Mouse (Mus musculus) embryonic facial prominence, embryonic 14.5 days (tissue): ENCODE data around the gene Khk. TPM values are rescaled to one million over a fixed set of nuclear protein-coding genes. Genes with fewer than 3 reads are reported as not detected.

ENCODE experiments used
- ATAC-seq: fragments of 200-750 bp; cut with Nextera tagmentation; 2 replicates; pipeline ENCODE4 v1.8.0; 2017; ENCODE audit warnings: low read depth, moderate number of reproducible peaks, moderate TSS enrichment
- DNase-seq: peaks from one replicate; pipeline ENCODE4 v3.0.0-alpha.2; 2015; ENCODE audit warnings: low spot score
- H3K27ac ChIP-seq: fragments of 300-500 bp; sonication (generic); replicated peaks from 2 replicates; pipeline ENCODE4 v1.5.1; 2014; ENCODE audit warnings: low read depth, mild to moderate bottlenecking, low read length, moderate library complexity
- H3K27me3 ChIP-seq: fragments of 300-500 bp; sonication (generic); replicated peaks from 2 replicates; pipeline ENCODE4 v1.6.1; 2014; ENCODE audit warnings: low read length; ENCODE audit not compliant: control insufficient read depth, insufficient read depth
- H3K36me3 ChIP-seq: fragments of 300-500 bp; sonication (generic); 2 replicates; pipeline ENCODE4 v1.6.1; 2014; ENCODE audit warnings: low read length, mixed read lengths; ENCODE audit not compliant: control insufficient read depth, insufficient read depth
- H3K4me1 ChIP-seq: fragments of 300-500 bp; sonication (generic); 2 replicates; pipeline ENCODE4 v1.6.1; 2014; ENCODE audit warnings: antibody characterized with exemption, low read length; ENCODE audit not compliant: control insufficient read depth, insufficient read depth
- H3K4me2 ChIP-seq: fragments of 300-500 bp; sonication (generic); 2 replicates; pipeline ENCODE4 v1.6.1; 2014; ENCODE audit warnings: low read depth, mild to moderate bottlenecking, low read length, moderate library complexity, mixed read lengths
- H3K4me3 ChIP-seq: fragments of 300-500 bp; sonication (generic); 2 replicates; pipeline ENCODE4 v1.5.1; 2014; ENCODE audit warnings: low read depth, mild to moderate bottlenecking, low read length
- H3K9ac ChIP-seq: fragments of 300-500 bp; sonication (generic); 2 replicates; pipeline ENCODE4 v1.6.1; 2014; ENCODE audit warnings: low read depth, mild to moderate bottlenecking, low read length, moderate library complexity, mixed read lengths
- H3K9me3 ChIP-seq: fragments of 300-500 bp; sonication (generic); 2 replicates; pipeline ENCODE4 v1.6.1; 2016; ENCODE audit warnings: low read length; ENCODE audit not compliant: control insufficient read depth
- WGBS: fragments of 180-500 bp; shearing (Covaris S2); extraction: QIAGEN DNeasy Blood & Tissue Kit; methylation state at CpG from one replicate; pipeline ENCODE4 v1.1.7; 2014; 5-methylcytosine and 5-hydroxymethylcytosine counted together
- polyA plus RNA-seq: library from polyadenylated mRNA; unstranded; fragments of >200 nt; fragmentation: Nextera tagmentation; extraction: Ambion mirVana; gene quantifications from 2 replicates; pipeline ENCODE4 v1.2.1, GENCODE M21; 2014

The Khk gene
- polyA plus RNA-seq, 1 experiment from 2014 or later = 22.1 TPM

GRCm38 (mm10) chr5:30915456-30915855 is 5.8 kb upstream of the Khk start:
- Histone ChIP-seq H3K27ac (peak overlapping the region; percentile 97), H3K4me1 (peaks cover 31% of the 10 kb centered on the region)
- ATAC-seq = no peak; the same call in 1 of the 2 replicates

GRCm38 (mm10) chr5:30915974-30916433 is 5.2 kb upstream of the Khk start:
- Histone ChIP-seq H3K27ac (peak overlapping the region; percentile 97), H3K27me3 (no peaks in the 10 kb centered on the region), H3K4me2 (peak overlapping the region; percentile 83), H3K36me3 (peaks cover 43% of the 10 kb centered on the region), H3K9me3 (no peaks in the 10 kb centered on the region), H3K4me1 (peaks cover 25% of the 10 kb centered on the region), H3K4me3 (peak overlapping the region; percentile 58), H3K9ac (peak overlapping the region; percentile 73; the same call in 1 of the 2 replicates)
- WGBS = 7% methylated on average over 7 of the region's 7 CpGs
- ATAC-seq (peak; percentile 80), DNase-seq (peak; percentile 98)

More at GRCm38 (mm10) chr5:30915456-30915855, 5.8 kb upstream of the Khk start:
- Histone ChIP-seq H3K4me3 (peak overlapping the region; percentile 58), H3K9me3 (no peaks in the 10 kb centered on the region), H3K4me2 (peak overlapping the region; percentile 83), H3K36me3 (peaks cover 37% of the 10 kb centered on the region), H3K27me3 (no peaks in the 10 kb centered on the region), H3K9ac (peak overlapping the region; percentile 73)
- DNase-seq = no peak
- 37% methylated on average over 6 of the region's 9 CpGs for WGBS

DNA sequence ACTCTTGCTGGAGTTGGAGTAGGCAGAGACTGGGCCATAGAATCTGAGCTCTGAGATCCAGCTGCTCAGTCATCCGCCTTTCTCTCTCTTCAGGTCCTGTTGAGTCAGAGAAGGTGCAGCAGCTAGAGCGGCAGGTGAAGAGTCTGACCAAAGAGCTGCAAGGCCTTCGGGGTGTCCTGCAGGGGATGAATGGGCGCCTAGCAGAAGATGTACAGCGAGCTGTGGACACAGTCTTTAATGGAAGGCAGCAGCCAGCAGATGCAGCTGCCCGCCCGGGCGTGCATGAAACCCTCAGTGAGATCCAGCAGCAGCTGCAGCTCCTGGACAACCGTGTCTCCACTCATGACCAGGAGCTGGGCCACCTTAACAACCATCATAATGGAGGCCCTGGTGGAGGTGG is 4.4 kb upstream of the Khk start:
- no peaks in the 10 kb centered on the region for H3K27me3 ChIP-seq
- no peak overlapping the region for H3K4me3 ChIP-seq
- H3K4me1 ChIP-seq = peaks cover 20% of the 10 kb centered on the region
- peaks cover 43% of the 10 kb centered on the region for H3K36me3 ChIP-seq
- H3K9ac ChIP-seq = peak overlapping the region; percentile 17; the same call in 1 of the 2 replicates
- no peak for DNase-seq
- no peak for ATAC-seq
- no peak overlapping the region for H3K4me2 ChIP-seq
- H3K27ac ChIP-seq = no peak overlapping the region
- WGBS = 88% methylated on average over 9 of the region's 9 CpGs
- no peaks in the 10 kb centered on the region for H3K9me3 ChIP-seq

- H3K27ac ChIP-seq = no peak overlapping the region
- no peak overlapping the region for H3K4me2 ChIP-seq
- no peak overlapping the region for H3K4me3 ChIP-seq
- no peaks in the 10 kb centered on the region for H3K9me3 ChIP-seq
- WGBS = 89% methylated on average over 10 of the region's 11 CpGs
- H3K36me3 ChIP-seq = peaks cover 43% of the 10 kb centered on the region
- peaks cover 20% of the 10 kb centered on the region for H3K4me1 ChIP-seq
- ATAC-seq (no peak), DNase-seq (no peak)
- no peaks in the 10 kb centered on the region for H3K27me3 ChIP-seq
- peak overlapping the region; percentile 17; the same call in 1 of the 2 replicates for H3K9ac ChIP-seq
These were observed 3.9 kb upstream of the Khk start for GRCm38 (mm10) chr5:30917348-30917747.

DNA sequence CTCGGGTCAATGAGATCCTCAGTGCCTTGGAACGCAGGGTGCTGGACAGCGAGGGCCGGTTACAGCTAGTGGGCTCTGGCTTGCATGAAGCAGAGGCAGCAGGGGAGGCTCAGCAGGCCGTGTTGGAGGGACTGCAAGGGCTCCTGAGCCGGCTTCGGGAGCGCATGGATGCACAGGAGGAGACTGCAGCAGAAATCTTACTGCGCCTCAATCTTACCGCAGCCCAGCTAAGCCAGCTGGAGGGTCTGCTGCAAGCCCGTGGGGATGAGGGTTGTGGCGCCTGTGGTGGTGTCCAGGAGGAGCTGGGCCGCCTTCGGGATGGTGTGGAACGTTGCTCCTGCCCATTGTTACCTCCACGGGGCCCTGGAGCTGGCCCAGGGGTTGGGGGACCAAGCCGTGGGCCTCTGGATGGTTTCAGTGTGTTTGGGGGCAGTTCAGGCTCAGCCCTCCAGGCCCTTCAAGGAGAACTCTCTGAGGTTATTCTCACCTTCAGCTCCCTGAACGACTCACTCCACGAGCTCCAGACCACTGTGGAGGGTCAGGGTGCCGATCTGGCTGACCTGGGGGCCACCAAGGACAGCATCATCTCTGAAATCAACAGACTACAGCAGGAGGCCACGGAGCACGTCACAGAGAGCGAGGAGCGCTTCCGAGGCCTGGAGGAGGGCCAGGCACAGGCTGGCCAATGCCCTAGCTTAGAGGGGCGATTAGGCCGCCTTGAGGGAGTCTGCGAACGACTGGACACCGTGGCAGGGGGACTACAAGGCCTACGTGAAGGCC is 3.1 kb upstream of the Khk start:
- Histone ChIP-seq H3K27me3 (no peaks in the 10 kb centered on the region), H3K9ac (0 out of 2 replicates have a peak overlapping the region, but pooled peaks have one; percentile 32), H3K27ac (no peak overlapping the region), H3K4me1 (peaks cover 17% of the 10 kb centered on the region), H3K9me3 (no peaks in the 10 kb centered on the region), H3K4me2 (no peak overlapping the region), H3K4me3 (no peak overlapping the region), H3K36me3 (peaks cover 43% of the 10 kb centered on the region)
- no peak for ATAC-seq
- 87% methylated on average over 31 of the region's 31 CpGs for WGBS
- no peak for DNase-seq

GRCm38 (mm10) chr5:30918691-30919090 is 2.5 kb upstream of the Khk start:
- DNase-seq (no peak), ATAC-seq (no peak)
- Histone ChIP-seq H3K27ac (no peak overlapping the region), H3K9ac (0 out of 2 replicates have a peak overlapping the region, but pooled peaks have one; percentile 32), H3K4me1 (peaks cover 17% of the 10 kb centered on the region), H3K9me3 (no peaks in the 10 kb centered on the region), H3K27me3 (no peaks in the 10 kb centered on the region), H3K4me2 (no peak overlapping the region), H3K36me3 (peaks cover 43% of the 10 kb centered on the region), H3K4me3 (no peak overlapping the region)
- WGBS = 65% methylated on average over 8 of the region's 8 CpGs

- Histone ChIP-seq H3K9ac (no peak overlapping the region), H3K4me3 (no peak overlapping the region), H3K36me3 (peaks cover 43% of the 10 kb centered on the region), H3K9me3 (no peaks in the 10 kb centered on the region), H3K4me1 (peaks cover 17% of the 10 kb centered on the region), H3K27ac (no peak overlapping the region), H3K27me3 (no peaks in the 10 kb centered on the region), H3K4me2 (no peak overlapping the region)
- ATAC-seq (no peak), DNase-seq (peak; percentile 41)
- WGBS = 68% methylated on average over 11 of the region's 11 CpGs
These were observed 1.2 kb upstream of the Khk start for GRCm38 (mm10) chr5:30919831-30920614.

GRCm38 (mm10) chr5:30920621-30921020 is 610 bp upstream of the Khk start:
- H3K4me1 ChIP-seq = peaks cover 17% of the 10 kb centered on the region
- no peaks in the 10 kb centered on the region for H3K9me3 ChIP-seq
- H3K27me3 ChIP-seq = no peaks in the 10 kb centered on the region
- peaks cover 43% of the 10 kb centered on the region for H3K36me3 ChIP-seq
- H3K4me2 ChIP-seq = peak overlapping the region; percentile 70; the same call in 1 of the 2 replicates
- H3K27ac ChIP-seq = no peak overlapping the region
- H3K9ac ChIP-seq = no peak overlapping the region
- H3K4me3 ChIP-seq = no peak overlapping the region
- 70% methylated on average over 19 of the region's 19 CpGs for WGBS
- ATAC-seq (0 out of 2 replicates have a peak, but pooled peaks have one; percentile 0), DNase-seq (no peak)
